Mouse (Mus musculus): ENCODE measurements at regions not wholly inside any gene's neighbourhood (a gene's known extent, or its start where the extent isn't known, plus 50 kb on each side); places are given as distances from the start of the nearest gene placed in this dataset.

DNA sequence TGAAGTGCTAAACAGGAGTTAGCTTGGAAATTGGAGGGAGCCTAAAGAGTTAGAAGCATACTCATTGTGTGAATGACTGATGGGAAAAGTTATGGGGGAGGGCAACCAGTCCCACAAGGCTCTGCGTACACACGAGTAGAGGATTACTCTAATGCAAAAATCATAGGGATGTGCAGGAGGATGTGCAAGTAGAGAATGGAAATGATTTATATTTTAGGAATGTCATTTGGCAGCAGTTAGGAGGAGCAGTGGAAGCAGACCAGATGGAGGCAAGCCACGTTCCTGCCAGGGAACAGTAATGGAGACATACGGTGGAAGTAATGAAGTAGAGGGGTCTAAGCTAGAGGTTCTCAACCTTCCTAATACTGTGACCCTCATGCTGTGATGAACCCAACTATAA lies 194.1 kb upstream of the Arhgap24 start:
- no peak for DNase-seq (ENCODE audit: low read depth, low spot score)

GRCm38 (mm10) chr5:102290866-102291265 lies 190.3 kb upstream of the Arhgap24 start:
- DNase-seq (ENCODE audit: low read depth, low spot score) = no peak

GRCm38 (mm10) chr5:102295564-102295963 lies 185.6 kb upstream of the Arhgap24 start:
- DNase-seq (ENCODE audit: low read depth, low spot score) = no peak

DNA sequence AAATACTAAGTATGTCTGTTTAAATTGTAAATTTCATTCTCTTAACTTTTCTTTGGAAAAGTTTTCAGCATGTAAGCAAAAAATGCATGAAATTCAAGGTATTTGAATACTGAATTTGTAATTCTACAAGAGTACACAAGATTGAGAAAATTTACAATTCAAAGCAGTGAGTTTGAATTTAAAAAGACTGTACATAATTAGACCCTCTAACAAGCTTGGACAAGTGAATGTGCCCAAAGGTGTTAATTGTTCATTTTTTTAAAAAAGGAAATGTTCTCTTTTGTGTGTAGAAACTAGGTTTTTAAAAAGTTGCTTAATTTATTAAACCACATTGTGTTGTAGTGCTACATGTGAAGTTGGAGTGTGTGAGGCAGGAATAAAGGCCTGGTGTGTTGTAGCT lies 174.9 kb upstream of the Arhgap24 start:
- DNase-seq (ENCODE audit: low read depth, low spot score) = no peak

DNA sequence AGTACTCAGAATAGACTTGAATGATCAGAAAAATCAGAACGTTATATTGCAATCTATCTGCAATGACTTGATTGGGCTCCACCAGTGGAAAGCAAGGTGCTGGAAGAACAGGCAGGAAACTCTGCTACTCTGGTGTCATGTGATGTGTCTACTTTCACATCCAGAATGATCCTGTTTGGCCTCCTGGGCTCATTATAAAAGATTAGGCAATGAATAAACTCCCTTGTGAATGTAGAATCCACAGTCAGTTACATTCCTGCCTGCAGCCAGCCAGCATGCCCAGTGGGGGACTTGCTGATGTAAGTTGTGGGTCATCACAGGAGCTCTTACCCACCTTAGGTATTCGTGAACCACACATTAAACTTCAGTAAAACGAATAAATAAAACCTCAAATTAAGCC lies 174.5 kb upstream of the Arhgap24 start:
- no peak for DNase-seq (ENCODE audit: low read depth, low spot score)

DNA sequence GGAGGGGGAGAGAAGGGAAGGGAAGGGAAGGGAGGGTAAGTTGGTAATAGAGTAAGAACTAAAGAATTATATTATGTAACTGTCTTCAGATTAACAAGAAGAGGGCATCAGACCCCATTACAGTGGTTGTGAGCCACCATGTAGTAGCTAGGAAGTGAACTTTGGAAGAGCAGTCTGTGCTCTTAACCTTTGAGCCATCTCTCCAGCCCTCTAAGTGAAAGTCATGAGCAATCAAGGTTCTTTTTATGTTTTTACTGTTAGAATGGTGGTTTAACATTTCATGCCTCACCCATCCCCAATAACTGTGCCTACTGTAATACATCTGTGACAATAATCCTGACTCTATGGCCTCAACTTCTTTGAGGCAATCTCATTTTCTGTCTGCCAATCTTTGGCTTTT lies 169.6 kb upstream of the Arhgap24 start:
- no peak for DNase-seq (ENCODE audit: low read depth, low spot score)

- DNase-seq (ENCODE audit: low read depth, low spot score) = no peak
Measured at GRCm38 (mm10) chr5:102328197-102328784, 152.9 kb upstream of the Arhgap24 start.

GRCm38 (mm10) chr5:102333894-102334293 lies 147.3 kb upstream of the Arhgap24 start:
- DNase-seq (ENCODE audit: low read depth, low spot score) = no peak

- no peak for DNase-seq (ENCODE audit: low read depth, low spot score)
Measured at GRCm38 (mm10) chr5:102334442-102335197, 146.6 kb upstream of the Arhgap24 start.

- DNase-seq (ENCODE audit: low read depth, low spot score) = no peak
Measured at GRCm38 (mm10) chr5:102366481-102366880, 114.7 kb upstream of the Arhgap24 start.

GRCm38 (mm10) chr5:102373309-102373971 lies 107.8 kb upstream of the Arhgap24 start:
- DNase-seq (ENCODE audit: low read depth, low spot score) = peak; percentile 58

GRCm38 (mm10) chr5:102373972-102374755 lies 107.0 kb upstream of the Arhgap24 start:
- no peak for DNase-seq (ENCODE audit: low read depth, low spot score)

- no peak for DNase-seq (ENCODE audit: low read depth, low spot score)
Measured at GRCm38 (mm10) chr5:102375339-102375738, 105.9 kb upstream of the Arhgap24 start.

GRCm38 (mm10) chr5:102393941-102394340 lies 87.2 kb upstream of the Arhgap24 start:
- no peak for DNase-seq (ENCODE audit: low read depth, low spot score)

DNA sequence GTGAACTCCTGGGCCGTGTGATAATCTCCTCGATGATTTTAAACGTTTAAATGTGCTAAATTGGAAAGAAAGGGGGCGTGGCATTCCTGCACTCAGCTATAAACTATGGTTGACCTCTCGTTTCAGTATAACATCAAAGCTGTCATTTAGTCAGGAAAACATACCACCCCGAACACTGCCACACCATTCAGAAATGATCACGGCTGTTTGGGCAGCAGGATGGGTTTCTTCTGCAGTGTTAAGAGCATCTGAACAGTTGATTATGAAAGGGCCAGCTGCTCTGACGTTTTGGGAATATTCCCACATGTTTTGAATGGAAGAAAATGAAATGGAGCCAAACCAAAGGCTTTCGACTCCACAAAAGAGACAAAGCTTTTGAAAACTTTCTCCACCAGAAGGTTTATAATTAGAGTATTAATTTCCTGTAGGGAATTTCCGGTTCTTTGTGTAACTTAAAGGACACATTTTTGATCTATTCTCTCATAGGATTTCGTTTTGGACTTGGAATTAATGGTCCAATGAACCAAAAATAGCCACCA lies 85.5 kb upstream of the Arhgap24 start:
- DNase-seq (ENCODE audit: low read depth, low spot score) = no peak

DNA sequence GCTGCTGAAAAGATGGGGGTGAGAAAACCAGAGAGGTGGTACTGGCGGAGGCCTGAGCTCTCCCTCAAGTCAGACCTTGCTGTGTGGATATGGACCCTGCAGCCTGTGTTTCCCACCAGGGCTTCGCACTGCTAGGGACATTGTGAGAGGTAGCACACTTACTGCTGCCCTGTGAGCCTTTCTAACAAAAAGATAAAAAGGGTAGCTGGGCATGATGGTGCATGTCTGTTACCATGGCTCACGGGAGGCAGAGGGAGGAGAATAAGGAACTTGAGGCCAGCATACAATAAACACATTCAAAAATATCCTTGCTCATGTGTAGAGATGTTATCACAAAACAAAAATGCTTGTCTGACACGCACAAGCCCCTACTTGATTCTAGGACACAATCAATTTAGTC lies 82.2 kb upstream of the Arhgap24 start:
- no peak for DNase-seq (ENCODE audit: low read depth, low spot score)

DNA sequence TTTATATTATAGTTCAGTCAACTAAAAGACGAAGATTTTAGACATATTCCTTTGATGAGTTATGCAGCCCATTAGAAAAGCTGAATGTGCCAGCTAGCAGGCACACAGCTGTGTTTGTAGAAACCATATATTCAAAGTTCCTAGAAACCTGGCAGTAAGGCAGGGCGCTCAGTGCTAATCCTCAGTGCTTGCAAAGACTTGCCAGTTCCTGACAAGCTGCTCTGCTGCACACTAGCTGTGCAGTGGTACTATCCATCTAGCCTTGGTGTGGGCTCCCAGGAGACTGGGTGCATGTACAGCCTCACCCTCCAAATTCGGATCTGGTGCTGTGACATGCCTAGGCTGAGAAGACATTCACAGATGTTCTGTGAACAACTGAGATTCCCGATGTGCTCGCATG lies 63.5 kb upstream of the Arhgap24 start:
- DNase-seq (ENCODE audit: low read depth, low spot score) = no peak

- DNase-seq (ENCODE audit: low read depth, low spot score) = peak; percentile 69
Measured at GRCm38 (mm10) chr5:102419089-102419488, 62.1 kb upstream of the Arhgap24 start.

DNA sequence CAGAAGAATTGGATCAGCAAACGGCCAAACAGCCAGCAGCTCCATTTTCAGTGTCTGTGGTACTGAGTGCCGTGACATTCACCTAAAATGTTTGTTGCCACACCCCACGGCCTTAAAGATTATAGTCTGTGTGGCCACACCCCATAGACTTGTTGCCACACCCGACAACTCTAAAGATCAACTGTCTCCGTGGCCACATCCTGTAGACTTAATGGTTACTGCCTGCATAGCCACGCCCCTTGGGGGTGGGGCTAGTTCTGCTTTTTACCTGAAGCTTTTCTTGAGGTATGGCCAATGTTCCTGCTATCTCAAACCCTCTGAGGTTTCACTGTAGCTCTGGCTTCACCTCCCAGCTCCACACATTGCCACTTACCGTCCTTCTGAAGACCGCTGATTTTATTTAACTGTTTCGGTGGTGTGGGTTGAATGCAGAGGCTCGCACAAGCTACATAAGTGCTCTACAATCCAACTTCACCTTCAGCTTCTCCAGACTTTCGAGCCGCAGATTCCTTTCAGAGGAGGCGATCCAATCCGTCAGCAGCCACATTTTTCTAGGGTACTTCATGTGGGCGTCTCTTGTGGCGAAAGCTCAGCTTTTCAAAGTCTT lies 56.5 kb upstream of the Arhgap24 start:
- peak; percentile 59 for DNase-seq (ENCODE audit: low read depth, low spot score)

DNA sequence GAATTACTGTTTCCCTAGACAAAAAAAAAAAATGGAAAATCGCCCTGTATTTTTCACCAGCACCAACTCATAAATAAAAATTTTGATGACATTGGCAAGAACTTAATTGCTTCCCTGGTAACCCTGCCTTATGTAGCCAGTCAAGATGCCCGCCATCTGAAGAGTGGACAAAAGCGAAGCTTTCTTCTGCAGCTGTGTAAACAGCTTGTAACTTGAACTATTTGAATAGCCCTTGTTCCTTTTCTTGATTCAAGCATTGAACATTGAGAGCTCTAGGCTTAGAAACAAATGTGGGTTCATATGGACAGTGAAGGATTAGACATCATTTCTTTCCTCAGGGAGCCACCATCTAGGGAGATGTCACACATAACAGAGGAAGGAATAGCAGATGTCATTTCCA lies 52.9 kb upstream of the Arhgap24 start:
- DNase-seq (ENCODE audit: low read depth, low spot score) = no peak

Data from ES-CJ7 (cell line).